Mouse (Mus musculus) myocyte (in vitro differentiated cells): ENCODE results near the gene Ticrr. TPM values are rescaled to one million over a fixed set of nuclear protein-coding genes. Genes with fewer than 3 reads are reported as not detected.

Source experiments
- H3K27me3 ChIP-seq: one replicate; pipeline ENCODE4 v1.6.1; 2011; ENCODE audit not compliant: control insufficient read depth, insufficient read depth, insufficient read length
- H3K36me3 ChIP-seq: one replicate; pipeline ENCODE4 v1.6.1; 2011; ENCODE audit not compliant: control insufficient read depth, insufficient read depth
- H3K4me2 ChIP-seq: one replicate; pipeline ENCODE4 v1.6.1; 2011; ENCODE audit warnings: low read depth, control low read depth
- H3K4me3 ChIP-seq: one replicate; pipeline ENCODE4 v1.5.1; 2011; ENCODE audit warnings: mild to moderate bottlenecking, control low read depth, moderate library complexity
- H3K79me2 ChIP-seq: one replicate; pipeline ENCODE4 v1.6.1; 2011; ENCODE audit not compliant: control insufficient read depth, insufficient read depth
- H3ac ChIP-seq: one replicate; pipeline ENCODE4 v1.6.1; 2011; ENCODE audit not compliant: control insufficient read depth, insufficient read length
- CEBPB ChIP-seq: IDR thresholded peaks from 2 replicates; pipeline ENCODE4 v1.6.1; 2011; ENCODE audit warnings: mild to moderate bottlenecking, moderate library complexity; ENCODE audit not compliant: poor library complexity, insufficient read depth, severe bottlenecking
- E2F4 ChIP-seq: IDR thresholded peaks from one replicate; pipeline ENCODE4 v1.6.1; 2011; ENCODE audit warnings: mild to moderate bottlenecking, control low read depth, moderate library complexity; ENCODE audit not compliant: insufficient read depth
- MAX ChIP-seq: IDR thresholded peaks from one replicate; pipeline ENCODE4 v1.6.1; 2011; ENCODE audit warnings: low read depth, mild to moderate bottlenecking, control low read depth
- MYOD1 ChIP-seq, 3 experiments: IDR thresholded peaks; one replicate each; pipeline ENCODE4 v1.6.1; 2011; ENCODE audit warnings: control low read depth in 2 of 3, low read depth in 2 of 3, mild to moderate bottlenecking in 2 of 3, moderate library complexity in 1 of 3; ENCODE audit not compliant: insufficient read length in 2 of 3, control insufficient read depth in 1 of 3
- MYOG ChIP-seq, 3 experiments: IDR thresholded peaks; one replicate each; pipeline ENCODE4 v1.6.1; 2011; ENCODE audit warnings: control low read depth in 2 of 3, low read depth in 2 of 3, mild to moderate bottlenecking in 2 of 3; ENCODE audit not compliant: insufficient read length in 2 of 3, control insufficient read depth in 1 of 3, insufficient read depth in 1 of 3
- POLR2A ChIP-seq: IDR thresholded peaks from one replicate; pipeline ENCODE4 v1.6.1; 2011; ENCODE audit warnings: low read depth, mild to moderate bottlenecking, control low read depth, moderate library complexity; ENCODE audit not compliant: insufficient read length
- POLR2AphosphoS2 ChIP-seq: IDR thresholded peaks from one replicate; pipeline ENCODE4 v1.6.1; 2011; ENCODE audit warnings: low read depth, control low read depth; ENCODE audit not compliant: insufficient read length
- REST ChIP-seq: IDR thresholded peaks from one replicate; pipeline ENCODE4 v1.6.1; 2011; ENCODE audit warnings: mild to moderate bottlenecking, control low read depth, moderate library complexity; ENCODE audit not compliant: insufficient read depth, insufficient read length
- SRF ChIP-seq: IDR thresholded peaks from one replicate; pipeline ENCODE4 v1.6.1; 2011; ENCODE audit warnings: low read depth; ENCODE audit not compliant: control insufficient read depth, insufficient read length
- TCF12 ChIP-seq: IDR thresholded peaks from one replicate; pipeline ENCODE4 v1.6.1; 2011; ENCODE audit warnings: mild to moderate bottlenecking, control low read depth; ENCODE audit not compliant: poor library complexity, insufficient read depth, severe bottlenecking
- TCF3 ChIP-seq: IDR thresholded peaks from one replicate; pipeline ENCODE4 v1.6.1; 2011; ENCODE audit warnings: low read depth, control low read depth; ENCODE audit not compliant: insufficient read length
- USF1 ChIP-seq: IDR thresholded peaks from one replicate; pipeline ENCODE4 v1.6.1; 2011; ENCODE audit warnings: low read depth, mild to moderate bottlenecking, control low read depth, moderate library complexity
- polyA plus RNA-seq: library from polyadenylated mRNA; unstranded; fragments of >200 nt; fragmentation: generic; extraction: Trizol; gene quantifications from one replicate; pipeline ENCODE4 v1.2.1, GENCODE M21; 2012; ENCODE audit warnings: missing spikeins

Ticrr gene
- polyA plus RNA-seq, 1 experiment, result 1.4 TPM

DNA sequence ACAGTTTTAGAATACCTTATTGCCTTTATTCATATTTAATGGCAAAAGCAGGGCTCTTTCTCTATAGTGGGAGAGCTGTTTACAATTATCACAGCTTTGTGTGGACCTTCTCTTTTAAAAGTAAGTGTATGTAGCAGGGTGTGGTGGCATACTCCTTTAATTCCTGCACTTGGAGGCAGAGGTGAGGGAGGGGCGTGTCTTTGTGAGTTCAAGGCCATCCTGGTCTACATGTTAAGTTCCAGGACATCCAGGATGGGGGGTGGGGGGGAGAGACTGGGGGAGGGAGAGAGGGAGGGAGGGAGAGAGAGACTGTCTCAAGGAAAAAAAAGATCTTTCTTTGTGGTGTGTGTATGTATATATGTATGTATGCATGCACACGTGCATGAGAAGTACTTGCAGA lies 20.2 kb downstream of the Ticrr start:
- Histone ChIP-seq H3K4me3 (no peak overlapping the region), H3K27me3 (no peaks in the 10 kb centered on the region), H3K36me3 (peaks cover 5% of the 10 kb centered on the region), H3K4me2 (no peak overlapping the region), H3K79me2 (no peaks in the 10 kb centered on the region), H3ac (no peak overlapping the region)
- TF ChIP-seq MYOD1 (IDR thresholded peaks at IDR 0.05; ENCODE audit: control insufficient read depth in 1 of 3, insufficient read length in 2 of 3, low read depth in 2 of 3), result no peak
- TF ChIP-seq POLR2A, result no peak
- no peak for TF ChIP-seq MYOG (IDR thresholded peaks at IDR 0.05; ENCODE audit: control insufficient read depth in 1 of 3, insufficient read depth in 1 of 3, insufficient read length in 2 of 3, low read depth in 2 of 3)
- no peak for TF ChIP-seq E2F4
- no peak for TF ChIP-seq POLR2AphosphoS2
- TF ChIP-seq CEBPB, result no peak
- no peak for TF ChIP-seq MAX
- no peak for TF ChIP-seq TCF12
- no peak for TF ChIP-seq SRF
- no peak for TF ChIP-seq TCF3
- no peak for TF ChIP-seq USF1
- TF ChIP-seq REST, result no peak

DNA sequence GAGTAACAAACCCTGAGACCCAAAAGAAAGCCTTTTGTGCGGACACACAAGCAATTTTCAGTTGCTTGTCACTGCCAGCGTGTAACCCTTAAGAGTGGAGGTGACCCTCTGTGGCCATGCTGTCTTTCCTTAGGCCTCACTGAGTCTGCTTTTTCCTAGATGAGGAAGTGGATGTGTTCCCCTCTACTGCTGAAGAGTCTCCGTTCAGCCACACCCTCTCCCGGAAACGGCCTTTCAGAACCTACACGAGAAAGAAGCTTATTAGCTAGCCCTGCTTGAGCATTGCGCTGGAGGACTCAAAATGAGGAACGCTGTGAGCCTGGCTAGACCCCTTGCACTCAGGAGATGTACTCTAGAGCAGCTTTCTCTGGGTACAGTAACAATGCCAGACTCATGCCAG lies 36.5 kb downstream of the Ticrr start:
- H3ac ChIP-seq, result no peak overlapping the region
- TF ChIP-seq E2F4, result no peak
- no peaks in the 10 kb centered on the region for H3K27me3 ChIP-seq
- H3K36me3 ChIP-seq, result peaks cover 10% of the 10 kb centered on the region
- H3K4me2 ChIP-seq, result no peak overlapping the region
- H3K79me2 ChIP-seq, result no peaks in the 10 kb centered on the region
- H3K4me3 ChIP-seq, result no peak overlapping the region

DNA sequence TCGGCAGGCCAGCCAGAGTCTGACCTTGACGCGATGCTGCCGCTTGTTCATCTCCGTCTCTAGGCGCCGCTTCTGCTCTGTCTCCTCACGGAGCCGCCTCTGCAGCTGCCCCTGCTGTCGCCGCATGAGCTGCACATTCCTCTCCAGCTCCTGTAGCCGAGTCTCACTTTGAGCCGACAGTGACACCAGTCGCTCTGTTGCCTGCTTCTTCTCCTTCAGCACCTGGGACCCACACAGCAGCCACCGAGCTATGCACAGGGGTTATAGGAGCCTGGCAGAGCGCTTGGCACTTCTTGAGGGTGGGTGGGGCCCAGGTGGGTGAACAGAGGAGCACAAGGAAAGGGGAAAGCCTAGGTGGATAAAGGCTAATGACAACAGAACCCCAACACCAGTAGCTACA lies 42.8 kb downstream of the Ticrr start:
- TF ChIP-seq POLR2AphosphoS2 (no peak), POLR2A (no peak), SRF (no peak), TCF3 (no peak), MAX (no peak), TCF12 (no peak), USF1 (no peak), REST (no peak), E2F4 (no peak), MYOD1 (IDR thresholded peaks at IDR 0.05; ENCODE audit: control insufficient read depth in 1 of 3, insufficient read length in 2 of 3, low read depth in 2 of 3) (no peak), MYOG (IDR thresholded peaks at IDR 0.05; ENCODE audit: control insufficient read depth in 1 of 3, insufficient read depth in 1 of 3, insufficient read length in 2 of 3, low read depth in 2 of 3) (no peak), CEBPB (no peak)
- Histone ChIP-seq H3K4me3 (no peak overlapping the region), H3K4me2 (no peak overlapping the region), H3ac (no peak overlapping the region), H3K36me3 (peaks cover 6% of the 10 kb centered on the region), H3K79me2 (no peaks in the 10 kb centered on the region), H3K27me3 (no peaks in the 10 kb centered on the region)

DNA sequence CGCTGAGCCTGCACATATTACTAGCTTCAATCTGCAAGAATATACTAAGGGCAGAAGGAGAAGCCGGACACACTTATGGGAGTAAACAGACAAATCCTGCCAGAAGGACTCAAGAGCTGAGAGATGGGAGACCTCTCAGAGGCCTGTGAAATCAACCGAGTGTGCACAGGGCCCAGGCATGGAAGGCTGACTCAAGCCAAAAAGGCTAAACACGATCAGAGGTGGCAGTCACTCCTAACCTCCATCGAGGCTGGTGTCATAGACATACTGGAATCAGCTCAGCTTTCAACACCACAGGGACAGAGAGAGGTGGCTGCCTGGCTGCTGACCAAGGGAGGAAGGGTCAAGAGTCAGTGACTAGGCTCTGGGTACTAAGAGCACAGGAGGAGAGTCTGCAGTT lies 45.2 kb downstream of the Ticrr start:
- TF ChIP-seq CEBPB (no peak), MAX (no peak), TCF12 (no peak), MYOG (IDR thresholded peaks at IDR 0.05; ENCODE audit: control insufficient read depth in 1 of 3, insufficient read depth in 1 of 3, insufficient read length in 2 of 3, low read depth in 2 of 3) (no peak), SRF (no peak)
- H3K36me3 ChIP-seq, result peaks cover 3% of the 10 kb centered on the region
- H3K4me3 ChIP-seq, result no peak overlapping the region
- H3K4me2 ChIP-seq, result no peak overlapping the region
- no peak overlapping the region for H3ac ChIP-seq
- no peaks in the 10 kb centered on the region for H3K27me3 ChIP-seq
- no peaks in the 10 kb centered on the region for H3K79me2 ChIP-seq

DNA sequence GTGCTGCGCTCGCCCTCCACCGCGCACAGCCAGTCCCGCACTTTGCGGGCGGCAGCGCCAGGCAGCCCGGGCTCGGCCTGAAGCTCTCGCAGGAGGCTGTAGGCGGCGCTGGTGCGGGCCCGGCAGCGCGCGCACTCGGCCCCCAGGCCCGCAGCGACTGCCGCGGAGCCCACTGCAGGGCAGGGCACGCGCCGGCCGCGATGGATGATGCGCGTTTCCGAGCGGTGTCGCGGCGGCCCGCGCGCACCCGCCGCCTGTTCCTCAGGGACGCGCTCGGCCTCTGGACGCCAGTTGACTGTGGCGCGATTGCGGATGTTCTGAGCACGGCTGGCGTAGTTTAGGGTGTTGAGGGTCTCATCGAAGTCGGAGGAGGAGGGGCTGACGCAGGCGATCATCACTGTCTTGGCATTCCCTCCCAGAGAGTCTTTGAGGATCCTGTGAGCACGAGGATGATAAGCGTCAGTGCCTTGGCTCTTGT lies 50.2 kb downstream of the Ticrr start:
- H3K4me3 ChIP-seq, result no peak overlapping the region
- H3K36me3 ChIP-seq, result no peaks in the 10 kb centered on the region
- no peaks in the 10 kb centered on the region for H3K79me2 ChIP-seq
- TF ChIP-seq MYOD1 (IDR thresholded peaks at IDR 0.05; ENCODE audit: control insufficient read depth in 1 of 3, insufficient read length in 2 of 3, low read depth in 2 of 3) (no peak), MAX (no peak)
- no peak overlapping the region for H3ac ChIP-seq
- H3K27me3 ChIP-seq, result no peaks in the 10 kb centered on the region
- H3K4me2 ChIP-seq, result no peak overlapping the region

DNA sequence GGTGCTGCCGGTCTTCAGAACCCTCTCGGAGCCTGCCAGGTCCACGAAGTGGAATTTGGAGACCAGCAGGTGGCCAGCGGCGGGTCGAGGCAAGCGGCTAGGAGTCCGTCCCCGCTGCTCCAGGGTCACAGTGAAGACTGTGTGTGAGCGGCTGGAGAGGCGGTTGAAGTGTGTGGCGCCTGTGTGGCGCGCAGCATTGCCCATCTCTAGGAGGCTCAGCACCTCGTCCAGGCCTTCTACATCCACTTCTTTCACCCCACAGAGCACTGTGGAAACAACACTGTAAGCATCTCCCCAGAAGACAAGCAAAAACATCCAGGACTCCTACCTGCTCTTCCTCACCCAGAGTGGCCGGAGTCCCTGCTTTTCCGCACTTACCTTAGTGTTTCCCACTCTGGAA lies 50.8 kb downstream of the Ticrr start:
- Histone ChIP-seq H3K36me3 (no peaks in the 10 kb centered on the region), H3K27me3 (no peaks in the 10 kb centered on the region), H3K4me2 (no peak overlapping the region), H3K79me2 (no peaks in the 10 kb centered on the region), H3ac (no peak overlapping the region), H3K4me3 (no peak overlapping the region)
- TF ChIP-seq MAX, result no peak
- TF ChIP-seq MYOG (IDR thresholded peaks at IDR 0.05; ENCODE audit: control insufficient read depth in 1 of 3, insufficient read depth in 1 of 3, insufficient read length in 2 of 3, low read depth in 2 of 3), result no peak
- TF ChIP-seq USF1, result no peak
- no peak for TF ChIP-seq MYOD1 (IDR thresholded peaks at IDR 0.05; ENCODE audit: control insufficient read depth in 1 of 3, insufficient read length in 2 of 3, low read depth in 2 of 3)
- no peak for TF ChIP-seq E2F4
- TF ChIP-seq TCF3, result no peak
- no peak for TF ChIP-seq TCF12
- no peak for TF ChIP-seq CEBPB
- no peak for TF ChIP-seq POLR2AphosphoS2
- no peak for TF ChIP-seq POLR2A
- TF ChIP-seq REST, result no peak
- no peak for TF ChIP-seq SRF
